Mouse (Mus musculus) frontal cortex, adult 2 months (tissue): ENCODE results near the gene Ifi211. TPM values are rescaled to one million over a fixed set of nuclear protein-coding genes. Genes with fewer than 3 reads are reported as not detected.
"Not testable (repeated sequence)": the region's sequence is repeated elsewhere in the genome, so short reads cannot be mapped to it uniquely, and the experiment has no call there.

Source experiments
- DNase-seq, 2 experiments: peaks; one replicate each; pipeline ENCODE4 v3.0.0; 2022; ENCODE audit warnings: low spot score in 1 of 2; ENCODE audit errors: extremely low spot score in 1 of 2
- polyA plus RNA-seq: library from polyadenylated mRNA; depleted of rRNA; stranded (reverse); fragments of >200 nt; gene quantifications from 2 replicates; pipeline ENCODE4 v1.2.3, GENCODE M21; 2012; rRNA removed

The Ifi211 gene
- 0.13 and 0.14 TPM in 2 replicates for polyA plus RNA-seq

- DNase-seq = not testable (repeated sequence)
Measured at GRCm38 (mm10) chr1:173912548-173913255, at the start of gene Ifi211. Gene Ifi211, minus strand, starts transcription at chr1:173913046.

- DNase-seq = not testable (repeated sequence)
Measured at GRCm38 (mm10) chr1:173961491-173961890, 48.6 kb upstream of the Ifi211 start.

- not testable (repeated sequence) for DNase-seq
Measured at GRCm38 (mm10) chr1:173959998-173960397, 47.2 kb upstream of the Ifi211 start.

GRCm38 (mm10) chr1:173955839-173956527 lies 43.1 kb upstream of the Ifi211 start:
- not testable (repeated sequence) for DNase-seq

GRCm38 (mm10) chr1:173955071-173955796 lies 42.4 kb upstream of the Ifi211 start:
- DNase-seq = peak in 1 of 2 experiments; percentile 1

- no peak for DNase-seq
Measured at GRCm38 (mm10) chr1:173953563-173953962, 40.7 kb upstream of the Ifi211 start.

- not testable (repeated sequence) for DNase-seq
Measured at GRCm38 (mm10) chr1:173949044-173949443, 36.2 kb upstream of the Ifi211 start.

- peak in 1 of 2 experiments; percentile 1 for DNase-seq
Measured at GRCm38 (mm10) chr1:173942780-173943066, 29.9 kb upstream of the Ifi211 start.

- DNase-seq = not testable (repeated sequence)
Measured at GRCm38 (mm10) chr1:173941924-173942779, 29.3 kb upstream of the Ifi211 start, which contains the start of the genes Mndal and Ifi203. Gene Mndal, minus strand, starts transcription at chr1:173942491. Gene Ifi203, minus strand, starts transcription at chr1:173942672.

GRCm38 (mm10) chr1:173941522-173941921 lies 28.7 kb upstream of the Ifi211 start:
- not testable (repeated sequence) for DNase-seq

- not testable (repeated sequence) for DNase-seq
Measured at GRCm38 (mm10) chr1:173919279-173919678, 6.4 kb upstream of the Ifi211 start.

- DNase-seq = no peak
Measured at GRCm38 (mm10) chr1:173914559-173914958, 1.7 kb upstream of the Ifi211 start.

GRCm38 (mm10) chr1:173913256-173913791 lies 478 bp upstream of the Ifi211 start:
- not testable (repeated sequence) for DNase-seq

GRCm38 (mm10) chr1:173911808-173912464 lies 910 bp downstream of the Ifi211 start:
- no peak for DNase-seq

GRCm38 (mm10) chr1:173908390-173908789 lies 4.5 kb downstream of the Ifi211 start:
- not testable (repeated sequence) for DNase-seq

- not testable (repeated sequence) for DNase-seq
Measured at GRCm38 (mm10) chr1:173905885-173906284, 7.0 kb downstream of the Ifi211 start.

- not testable (repeated sequence) for DNase-seq
Measured at GRCm38 (mm10) chr1:173889741-173890140, 23.1 kb downstream of the Ifi211 start.

- DNase-seq = not testable (repeated sequence)
Measured at GRCm38 (mm10) chr1:173887026-173887787, 25.6 kb downstream of the Ifi211 start.
